Mouse (Mus musculus) testis, adult 2 months (tissue): ENCODE data around the gene Acin1.

Source experiments
- CTCF ChIP-seq: fragments of 200-500 bp; IDR thresholded peaks from 2 replicates; pipeline ENCODE4 v1.5.1; 2012; ENCODE audit warnings: low read depth, mild to moderate bottlenecking, inconsistent platforms, low read length, moderate library complexity; ENCODE audit not compliant: control insufficient read depth, insufficient read depth, insufficient replicate concordance
- POLR2A ChIP-seq: fragments of 200-500 bp; IDR thresholded peaks from 2 replicates; pipeline ENCODE4 v1.6.1; 2012; ENCODE audit warnings: low read depth, mild to moderate bottlenecking, inconsistent platforms, low read length, moderate library complexity; ENCODE audit not compliant: control insufficient read depth

- TF ChIP-seq CTCF (no peak), POLR2A (no peak)
These were observed 4.3 kb downstream of the Acin1 start for GRCm38 (mm10) chr14:54682396-54682795.
